Mouse (Mus musculus) G1E-ER4 (cell line): Measurements from ENCODE around the gene Sult3a2. TPM values are rescaled to one million over a fixed set of nuclear protein-coding genes. Genes with fewer than 3 reads are reported as not detected.

ENCODE experiments used
- GATA1 ChIP-seq: IDR thresholded peaks from one replicate; pipeline ENCODE4 v1.8.0; 2012; ENCODE audit warnings: low read length, inconsistent platforms
- polyA plus RNA-seq: library from polyadenylated mRNA; stranded (reverse); fragments of >175 nt; gene quantifications from 2 replicates; pipeline ENCODE4 v1.2.3, GENCODE M21; 2012

Gene Sult3a2
- polyA plus RNA-seq: not detected in 2 replicates

GRCm38 (mm10) chr10:33786604-33787003 lies at the start of gene Sult3a2:
TSS of gene Sult3a2 (minus strand) at chr10:33786704.
- TF ChIP-seq GATA1: no peak

- no peak for TF ChIP-seq GATA1
Measured at GRCm38 (mm10) chr10:33820892-33821291, 34.4 kb upstream of the Sult3a2 start.

- no peak for TF ChIP-seq GATA1
Measured at GRCm38 (mm10) chr10:33816923-33817322, 30.4 kb upstream of the Sult3a2 start.

- no peak for TF ChIP-seq GATA1
Measured at GRCm38 (mm10) chr10:33814266-33814665, 27.8 kb upstream of the Sult3a2 start.

GRCm38 (mm10) chr10:33811807-33812206 lies 25.3 kb upstream of the Sult3a2 start:
- TF ChIP-seq GATA1: no peak

GRCm38 (mm10) chr10:33787541-33787940 lies 1.0 kb upstream of the Sult3a2 start:
- no peak for TF ChIP-seq GATA1

- TF ChIP-seq GATA1: no peak
Measured at GRCm38 (mm10) chr10:33733241-33733640, 53.3 kb downstream of the Sult3a2 start.

GRCm38 (mm10) chr10:33732409-33733185 lies 53.9 kb downstream of the Sult3a2 start:
- no peak for TF ChIP-seq GATA1

- no peak for TF ChIP-seq GATA1
Measured at GRCm38 (mm10) chr10:33723764-33724163, 62.7 kb downstream of the Sult3a2 start.

GRCm38 (mm10) chr10:33721827-33722438 lies 64.6 kb downstream of the Sult3a2 start:
- no peak for TF ChIP-seq GATA1

Other genes with a start within 250 kb of the Sult3a2 start
- gene Clvs2, start 161.9 kb downstream of the Sult3a2 start, polyA plus RNA-seq: not detected in 2 replicates
- not detected in 2 replicates for gene Sult3a1, start 71.0 kb upstream of the Sult3a2 start, polyA plus RNA-seq
- gene Rsph4a, start 118.4 kb upstream of the Sult3a2 start, polyA plus RNA-seq: not detected in 2 replicates
- 0.41 and 1.1 TPM in 2 replicates for gene Zup1, start 164.6 kb upstream of the Sult3a2 start, polyA plus RNA-seq
- 72.7 and 96.4 TPM in 2 replicates for gene Rwdd1, start 232.9 kb upstream of the Sult3a2 start, polyA plus RNA-seq